Mouse (Mus musculus): ENCODE measurements around the gene Agbl3. TPM values are rescaled to one million over a fixed set of nuclear protein-coding genes. Genes with fewer than 3 reads are reported as not detected.

Agbl3 gene
- polyA plus RNA-seq (2012; rRNA removed; ENCODE audit: low replicate concordance): 3.6 and 7.0 TPM in 2 replicates

GRCm38 (mm10) chr6:34780231-34780942, at the start of gene Agbl3:
TSS of gene Agbl3 (plus strand) at chr6:34780432.

GRCm38 (mm10) chr6:34862791-34863403, 82.7 kb downstream of the Agbl3 start, which contains the start of gene Tmem140:
TSS of gene Tmem140 (plus strand) at chr6:34863146.

GRCm38 (mm10) chr6:34877509-34878321, 97.5 kb downstream of the Agbl3 start, which contains the start of gene Cyren:
TSS of gene Cyren (minus strand) at chr6:34878060.

Other genes with a start within 250 kb of the Agbl3 start
- gene Cald1, start 181.9 kb upstream of the Agbl3 start, polyA plus RNA-seq (2012; rRNA removed; ENCODE audit: low replicate concordance): 14.2 and 26.0 TPM in 2 replicates
- 40.2 and 45.6 TPM in 2 replicates for gene Tmem140, start 82.7 kb downstream of the Agbl3 start, polyA plus RNA-seq (2012; rRNA removed; ENCODE audit: low replicate concordance)
- 7.8 and 8.9 TPM in 2 replicates for gene Cyren, start 97.6 kb downstream of the Agbl3 start, polyA plus RNA-seq (2012; rRNA removed; ENCODE audit: low replicate concordance)
- 28.7 and 35.3 TPM in 2 replicates for gene Wdr91, start 130.4 kb downstream of the Agbl3 start, polyA plus RNA-seq (2012; rRNA removed; ENCODE audit: low replicate concordance)
- gene Stra8, start 139.7 kb downstream of the Agbl3 start, polyA plus RNA-seq (2012; rRNA removed; ENCODE audit: low replicate concordance): not detected in 2 replicates
- gene Slc23a4, start 208.0 kb downstream of the Agbl3 start, polyA plus RNA-seq (2012; rRNA removed; ENCODE audit: low replicate concordance): 0.45 and 0.69 TPM in 2 replicates